Mouse (Mus musculus): ENCODE results near the gene Gch1. TPM values are rescaled to one million over a fixed set of nuclear protein-coding genes. Genes with fewer than 3 reads are reported as not detected.

The Gch1 gene
- 1 to 10 TPM; 1.6 to 1.9 TPM for total RNA-seq (2021)
- long read RNA-seq, experiment 1, transcript Gch1-201 (6 exons, 2,775 nt), result major isoform, 7 of 8 reads
- long read RNA-seq, experiment 1, partial matches to known transcripts, result 0 of 8 reads
- long read RNA-seq, experiment 1, other reads (novel, unspliced or antisense), result 1 of 8 reads
- long read RNA-seq, experiment 2, transcript Gch1-201 (6 exons, 2,775 nt), result major isoform, 6 of 6 reads
- long read RNA-seq, experiment 2, partial matches to known transcripts, result 0 of 6 reads
- long read RNA-seq, experiment 2, other reads (novel, unspliced or antisense), result 0 of 6 reads

- DNase-seq, result peak; percentile 73
Measured at GRCm38 (mm10) chr14:47188848-47189634, at the start of gene Gch1. Gene Gch1 (minus strand): TSS chr14:47189413.

GRCm38 (mm10) chr14:47237286-47237685 is 48.1 kb upstream of the Gch1 start:
- DNase-seq, result no peak

- DNase-seq, result no peak
Measured at GRCm38 (mm10) chr14:47236491-47236890, 47.3 kb upstream of the Gch1 start.

GRCm38 (mm10) chr14:47234526-47235250 is 45.5 kb upstream of the Gch1 start:
- DNase-seq, result no peak

- DNase-seq, result no peak
Measured at GRCm38 (mm10) chr14:47234032-47234431, 44.8 kb upstream of the Gch1 start.

GRCm38 (mm10) chr14:47233602-47234001 is 44.4 kb upstream of the Gch1 start:
- no peak for DNase-seq

- no peak for DNase-seq
Measured at GRCm38 (mm10) chr14:47229796-47230376, 40.7 kb upstream of the Gch1 start.

- DNase-seq, result no peak
Measured at GRCm38 (mm10) chr14:47225931-47226330, 36.7 kb upstream of the Gch1 start.

GRCm38 (mm10) chr14:47224476-47225325 is 35.5 kb upstream of the Gch1 start:
- DNase-seq, result no peak

- no peak for DNase-seq
Measured at GRCm38 (mm10) chr14:47222631-47223450, 33.6 kb upstream of the Gch1 start.

- no peak for DNase-seq
Measured at GRCm38 (mm10) chr14:47221567-47221966, 32.4 kb upstream of the Gch1 start.

- DNase-seq, result no peak
Measured at GRCm38 (mm10) chr14:47220231-47221025, 31.2 kb upstream of the Gch1 start.

- no peak for DNase-seq
Measured at GRCm38 (mm10) chr14:47218766-47219606, 29.8 kb upstream of the Gch1 start.

GRCm38 (mm10) chr14:47216541-47216940 is 27.3 kb upstream of the Gch1 start:
- no peak for DNase-seq

- DNase-seq, result no peak
Measured at GRCm38 (mm10) chr14:47214367-47214766, 25.2 kb upstream of the Gch1 start.

- no peak for DNase-seq
Measured at GRCm38 (mm10) chr14:47213305-47213704, 24.1 kb upstream of the Gch1 start.

GRCm38 (mm10) chr14:47209669-47210164 is 20.5 kb upstream of the Gch1 start:
- no peak for DNase-seq
